Mouse (Mus musculus): Measurements from ENCODE around the gene Htr5a. TPM values are rescaled to one million over a fixed set of nuclear protein-coding genes. Genes with fewer than 3 reads are reported as not detected.

Gene Htr5a
- polyA plus RNA-seq, 2 experiments, result not detected

DNA sequence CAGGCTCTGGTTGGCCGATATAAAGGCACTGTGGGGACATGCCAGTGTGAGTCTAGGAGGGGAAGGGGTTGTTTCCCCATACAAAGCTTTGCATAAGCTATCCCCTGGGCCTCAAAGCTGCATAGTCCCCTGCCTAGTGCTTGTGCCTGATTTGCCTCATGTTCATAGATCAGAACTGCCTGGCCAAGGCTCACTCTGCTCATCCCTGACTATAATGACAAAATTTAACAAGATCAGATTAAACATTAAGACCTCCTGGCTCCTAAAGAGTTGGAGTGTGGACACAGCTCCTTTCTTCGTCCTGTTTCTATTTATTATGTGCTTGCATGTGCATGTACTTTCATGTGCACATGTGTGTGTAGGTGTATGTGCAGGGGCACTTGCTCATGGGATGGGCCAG is 39.3 kb downstream of the Htr5a start:
- ATAC-seq (ENCODE audit: insufficient read depth), result no peak

DNA sequence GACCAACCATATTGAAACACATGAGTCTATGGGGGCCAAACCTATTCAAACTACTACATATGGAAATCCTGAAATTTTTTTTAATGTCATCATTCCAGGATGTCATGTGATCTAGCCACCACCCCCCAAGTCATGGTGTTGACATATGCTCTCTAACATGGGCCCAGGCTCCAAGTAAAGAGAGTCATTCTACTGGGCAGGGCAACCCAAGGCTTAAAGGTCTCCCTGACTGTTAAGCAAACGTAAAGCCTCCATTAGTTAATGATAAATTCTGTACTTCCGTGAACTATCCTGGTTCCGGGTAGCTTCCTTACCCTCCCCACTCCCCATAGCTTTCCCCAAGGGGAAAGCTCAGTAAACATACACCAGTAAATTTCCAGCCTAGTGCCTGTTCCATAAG is 46.1 kb downstream of the Htr5a start:
- Histone ChIP-seq H3K4me2 (ENCODE audit: low read depth) (no peak overlapping the region), H3K4me3 (ENCODE audit: insufficient read depth in 1 of 2, low read depth in 2 of 2, low read length in 2 of 2) (no peak overlapping the region), H3K36me3 (replicated peaks; ENCODE audit: control insufficient read depth, insufficient read depth, low read depth) (no peaks in the 10 kb centered on the region), H3K4me1 (replicated peaks; ENCODE audit: control insufficient read depth in 2 of 2, insufficient read depth in 2 of 2, low read length in 1 of 2) (no peaks in the 10 kb centered on the region), H3K27me3 (ENCODE audit: control insufficient read depth, insufficient read depth, low read length) (no peaks in the 10 kb centered on the region), H3K9ac (replicated peaks) (no peak overlapping the region), H3K9me3 (ENCODE audit: control insufficient read depth, low read length) (no peaks in the 10 kb centered on the region), H3K27ac (no peak overlapping the region)
- no peak for DNase-seq (ENCODE audit: low read depth in 3 of 3, low spot score in 3 of 3)
- no peak for TF ChIP-seq EP300 (IDR thresholded peaks at IDR 0.05; ENCODE audit: low read depth)
- TF ChIP-seq CTCF (IDR thresholded peaks at IDR 0.05; ENCODE audit: low read depth), result no peak
- WGBS (ENCODE audit: insufficient replicate concordance), result 50% methylated on average over 3 of the region's 3 CpGs
- no peak for ATAC-seq (ENCODE audit: insufficient read depth)

More for the DNA sequence above, 39.3 kb downstream of the Htr5a start:
- H3K27ac ChIP-seq, result no peak overlapping the region
- DNase-seq (ENCODE audit: low read depth in 3 of 3, low spot score in 3 of 3), result no peak
- no peak overlapping the region for H3K4me2 ChIP-seq (ENCODE audit: low read depth)
- H3K27me3 ChIP-seq (ENCODE audit: control insufficient read depth, insufficient read depth, low read length), result no peaks in the 10 kb centered on the region
- no peaks in the 10 kb centered on the region for H3K9me3 ChIP-seq (ENCODE audit: control insufficient read depth, low read length)
- 39% methylated on average over 2 of the region's 2 CpGs for WGBS (ENCODE audit: insufficient replicate concordance)
- no peaks in the 10 kb centered on the region for H3K4me1 ChIP-seq (replicated peaks; ENCODE audit: control insufficient read depth in 2 of 2, insufficient read depth in 2 of 2, low read length in 1 of 2)
- H3K36me3 ChIP-seq (replicated peaks; ENCODE audit: control insufficient read depth, insufficient read depth, low read depth), result no peaks in the 10 kb centered on the region
- TF ChIP-seq CTCF (IDR thresholded peaks at IDR 0.05; ENCODE audit: low read depth) (no peak), EP300 (IDR thresholded peaks at IDR 0.05; ENCODE audit: low read depth) (no peak)
- no peak overlapping the region for H3K4me3 ChIP-seq (ENCODE audit: insufficient read depth in 1 of 2, low read depth in 2 of 2, low read length in 2 of 2)
- no peak overlapping the region for H3K9ac ChIP-seq (replicated peaks)

DNA sequence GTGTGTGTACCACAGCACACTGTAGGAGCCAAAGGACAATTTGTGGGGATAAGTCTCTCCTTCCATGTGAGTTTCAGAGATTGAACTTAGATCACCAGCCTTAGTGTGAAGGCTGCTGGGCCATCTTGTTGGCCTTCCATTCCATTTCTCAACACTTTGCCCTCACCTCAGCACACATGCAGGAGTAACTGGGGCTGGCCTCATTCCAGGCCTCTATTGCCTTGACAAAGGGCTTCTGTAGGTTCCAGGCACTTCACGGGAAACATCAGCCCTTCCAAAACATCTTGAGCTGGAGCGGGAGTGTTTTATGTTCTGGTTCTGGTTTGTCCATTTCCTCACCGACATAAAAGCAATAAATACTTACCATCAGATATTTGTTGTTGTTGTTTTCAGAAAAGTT is 54.0 kb downstream of the Htr5a start:
- Histone ChIP-seq H3K4me2 (ENCODE audit: low read depth) (no peak overlapping the region), H3K27ac (no peak overlapping the region), H3K9me3 (ENCODE audit: control insufficient read depth, low read length) (no peaks in the 10 kb centered on the region), H3K36me3 (replicated peaks; ENCODE audit: control insufficient read depth, insufficient read depth, low read depth) (no peaks in the 10 kb centered on the region), H3K9ac (replicated peaks) (no peak overlapping the region), H3K27me3 (ENCODE audit: control insufficient read depth, insufficient read depth, low read length) (no peaks in the 10 kb centered on the region), H3K4me1 (replicated peaks; ENCODE audit: control insufficient read depth in 2 of 2, insufficient read depth in 2 of 2, low read length in 1 of 2) (no peaks in the 10 kb centered on the region), H3K4me3 (ENCODE audit: insufficient read depth in 1 of 2, low read depth in 2 of 2, low read length in 2 of 2) (no peak overlapping the region)
- DNase-seq (ENCODE audit: low read depth in 3 of 3, low spot score in 3 of 3), result no peak
- no peak for TF ChIP-seq EP300 (IDR thresholded peaks at IDR 0.05; ENCODE audit: low read depth)
- WGBS (ENCODE audit: insufficient replicate concordance), result 68% methylated on average over 3 of the region's 3 CpGs
- no peak for ATAC-seq (ENCODE audit: insufficient read depth)

DNA sequence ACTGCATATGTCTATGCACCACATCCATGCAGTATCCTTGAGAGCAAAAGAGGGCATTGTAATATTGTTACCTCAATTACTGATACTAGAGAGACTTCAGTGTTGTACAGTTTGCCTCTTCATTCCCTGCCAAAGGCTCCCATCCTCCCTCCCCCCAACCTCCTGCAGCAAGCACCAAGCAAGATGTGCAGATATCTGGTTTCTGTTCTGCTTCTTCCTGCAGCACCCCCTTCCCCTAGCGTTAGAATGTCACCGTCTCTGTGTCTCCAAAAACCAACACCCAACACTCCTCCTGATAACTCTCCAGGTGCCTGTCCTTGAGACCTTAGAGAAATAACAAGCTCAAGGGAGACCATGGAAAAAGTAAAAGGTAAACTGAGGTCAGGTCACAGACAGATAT is 57.8 kb downstream of the Htr5a start:
- 44% methylated on average over 2 of the region's 2 CpGs for WGBS (ENCODE audit: insufficient replicate concordance)
- TF ChIP-seq CTCF (IDR thresholded peaks at IDR 0.05; ENCODE audit: low read depth) (no peak), EP300 (IDR thresholded peaks at IDR 0.05; ENCODE audit: low read depth) (no peak)
- H3K4me1 ChIP-seq (replicated peaks; ENCODE audit: control insufficient read depth in 2 of 2, insufficient read depth in 2 of 2, low read length in 1 of 2), result no peaks in the 10 kb centered on the region
- no peaks in the 10 kb centered on the region for H3K27me3 ChIP-seq (ENCODE audit: control insufficient read depth, insufficient read depth, low read length)
- DNase-seq (ENCODE audit: low read depth in 3 of 3, low spot score in 3 of 3) (no peak), ATAC-seq (ENCODE audit: insufficient read depth) (no peak)
- no peak overlapping the region for H3K27ac ChIP-seq
- no peak overlapping the region for H3K9ac ChIP-seq (replicated peaks)
- H3K9me3 ChIP-seq (ENCODE audit: control insufficient read depth, low read length), result no peaks in the 10 kb centered on the region
- no peaks in the 10 kb centered on the region for H3K36me3 ChIP-seq (replicated peaks; ENCODE audit: control insufficient read depth, insufficient read depth, low read depth)
- H3K4me3 ChIP-seq (ENCODE audit: insufficient read depth in 1 of 2, low read depth in 2 of 2, low read length in 2 of 2), result no peak overlapping the region
- no peak overlapping the region for H3K4me2 ChIP-seq (ENCODE audit: low read depth)

DNA sequence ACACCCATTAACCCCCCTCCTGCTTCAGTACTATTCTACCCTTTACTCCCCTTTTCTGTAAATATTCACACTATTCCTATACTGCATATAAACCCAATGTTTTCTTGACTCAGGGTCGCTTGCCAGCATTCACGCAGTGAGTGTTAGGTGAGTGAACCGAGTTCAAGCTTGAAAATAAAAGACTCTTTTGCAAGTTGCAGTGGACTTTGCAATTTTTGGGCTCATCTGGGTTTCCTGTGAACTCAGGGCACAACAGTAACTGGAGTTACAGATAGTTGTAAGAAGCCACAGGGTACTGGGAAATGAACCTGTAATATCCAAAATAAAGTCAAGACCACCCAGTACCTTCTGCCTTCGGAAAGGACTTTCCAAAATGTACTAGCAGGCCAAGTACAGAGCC is 58.2 kb downstream of the Htr5a start:
- H3K4me2 ChIP-seq (ENCODE audit: low read depth), result no peak overlapping the region
- no peaks in the 10 kb centered on the region for H3K27me3 ChIP-seq (ENCODE audit: control insufficient read depth, insufficient read depth, low read length)
- H3K4me3 ChIP-seq (ENCODE audit: insufficient read depth in 1 of 2, low read depth in 2 of 2, low read length in 2 of 2), result no peak overlapping the region
- TF ChIP-seq EP300 (IDR thresholded peaks at IDR 0.05; ENCODE audit: low read depth) (no peak), CTCF (IDR thresholded peaks at IDR 0.05; ENCODE audit: low read depth) (no peak)
- H3K27ac ChIP-seq, result no peak overlapping the region
- 61% methylated on average over 4 of the region's 4 CpGs for WGBS (ENCODE audit: insufficient replicate concordance)
- no peak for ATAC-seq (ENCODE audit: insufficient read depth)
- H3K4me1 ChIP-seq (replicated peaks; ENCODE audit: control insufficient read depth in 2 of 2, insufficient read depth in 2 of 2, low read length in 1 of 2), result no peaks in the 10 kb centered on the region
- H3K9ac ChIP-seq (replicated peaks), result no peak overlapping the region
- no peak for DNase-seq (ENCODE audit: low read depth in 3 of 3, low spot score in 3 of 3)
- no peaks in the 10 kb centered on the region for H3K36me3 ChIP-seq (replicated peaks; ENCODE audit: control insufficient read depth, insufficient read depth, low read depth)
- H3K9me3 ChIP-seq (ENCODE audit: control insufficient read depth, low read length), result no peaks in the 10 kb centered on the region

Other genes with a start within 250 kb of the Htr5a start
- gene Paxip1, start 50.5 kb upstream of the Htr5a start, polyA plus RNA-seq (2012; rRNA removed), result 25.6 and 26.5 TPM in 2 replicates
- gene Paxip1, start 50.5 kb upstream of the Htr5a start, polyA plus RNA-seq (2014; fragmentation: Nextera tagmentation; extraction: Ambion mirVana), result 18.9 and 22.0 TPM in 2 replicates
- 29.2 and 30.1 TPM in 2 replicates for gene Insig1, start 229.2 kb downstream of the Htr5a start, polyA plus RNA-seq (2012; rRNA removed)
- 46.2 and 48.3 TPM in 2 replicates for gene Insig1, start 229.2 kb downstream of the Htr5a start, polyA plus RNA-seq (2014; fragmentation: Nextera tagmentation; extraction: Ambion mirVana)

Data from liver, embryonic 14.5 days (tissue).